Mouse (Mus musculus) erythroblast, embryonic 14.5 days (primary cell): Measurements from ENCODE around the gene Lrrc38.

ENCODE experiments used
- GATA1 ChIP-seq: IDR thresholded peaks from 2 replicates; pipeline ENCODE4 v1.6.1; 2012; ENCODE audit warnings: low read length, inconsistent platforms, mixed read lengths
- TAL1 ChIP-seq: IDR thresholded peaks from 3 replicates; pipeline ENCODE4 v1.6.1; 2012; ENCODE audit warnings: low read length, inconsistent platforms, mixed read lengths

GRCm38 (mm10) chr4:143313299-143313698 lies 36.3 kb upstream of the Lrrc38 start:
- TF ChIP-seq GATA1 (no peak), TAL1 (no peak)
